Mouse (Mus musculus): ENCODE results near the gene Unc93a.
"Not testable (repeated sequence)": the region's sequence is repeated elsewhere in the genome, so short reads cannot be mapped to it uniquely, and the experiment has no call there.

- TF ChIP-seq POLR2A (IDR thresholded peaks at IDR 0.05; ENCODE audit: insufficient read length, low read depth); MAX (IDR thresholded peaks at IDR 0.05; ENCODE audit: low read depth); USF1 (IDR thresholded peaks at IDR 0.05; ENCODE audit: low read depth); TCF12 (IDR thresholded peaks at IDR 0.05; ENCODE audit: insufficient read depth, poor library complexity, severe bottlenecking); MYOD1 (IDR thresholded peaks at IDR 0.05; ENCODE audit: control insufficient read depth in 1 of 3, insufficient read length in 2 of 3, low read depth in 2 of 3); POLR2AphosphoS2 (IDR thresholded peaks at IDR 0.05; ENCODE audit: insufficient read length, low read depth); E2F4 (IDR thresholded peaks at IDR 0.05; ENCODE audit: insufficient read depth); CEBPB (IDR thresholded peaks at IDR 0.05; ENCODE audit: insufficient read depth, poor library complexity, severe bottlenecking); TCF3 (IDR thresholded peaks at IDR 0.05; ENCODE audit: insufficient read length, low read depth); SRF (IDR thresholded peaks at IDR 0.05; ENCODE audit: control insufficient read depth, insufficient read length, low read depth); REST (IDR thresholded peaks at IDR 0.05; ENCODE audit: insufficient read depth, insufficient read length): not testable (repeated sequence)
These were observed 62.4 kb downstream of the Unc93a start for GRCm38 (mm10) chr17:13069227-13069626.
